Mouse (Mus musculus) kidney, embryonic 14.5 days (tissue): Measurements from ENCODE around the gene Gm45015. TPM values are rescaled to one million over a fixed set of nuclear protein-coding genes. Genes with fewer than 3 reads are reported as not detected.

Experiments
- polyA plus RNA-seq: library from polyadenylated mRNA; unstranded; fragments of >200 nt; fragmentation: Nextera tagmentation; extraction: Ambion mirVana; gene quantifications from 2 replicates; pipeline ENCODE4 v1.2.1, GENCODE M21; 2014

Gm45015 gene
- polyA plus RNA-seq, 1 experiment from 2014 or later = not detected

Other genes starting within 250 kb of the Gm45015 start
- 0.51 and 1.4 TPM in 2 replicates for gene Xlr3a, start 239.7 kb downstream of the Gm45015 start, polyA plus RNA-seq
- gene Gm14685, start 219.8 kb downstream of the Gm45015 start, polyA plus RNA-seq = not detected in 2 replicates
- gene Xlr5b, start 188.0 kb downstream of the Gm45015 start, polyA plus RNA-seq = not detected in 2 replicates
- gene DXBay18, start 187.4 kb downstream of the Gm45015 start, polyA plus RNA-seq = not detected in 2 replicates
- not detected in 2 replicates for gene Spin2d, start 159.9 kb downstream of the Gm45015 start, polyA plus RNA-seq
- gene Xlr3b, start 144.6 kb downstream of the Gm45015 start, polyA plus RNA-seq = 6.0 and 8.6 TPM in 2 replicates
- gene Xlr4b, start 122.5 kb downstream of the Gm45015 start, polyA plus RNA-seq = 0.50 TPM in 1 of 2 replicates, not detected in the other
- 9.1 and 9.9 TPM in 2 replicates for gene F8a, start 108.5 kb downstream of the Gm45015 start, polyA plus RNA-seq
- not detected in 2 replicates for gene Xlr4c, start 93.7 kb downstream of the Gm45015 start, polyA plus RNA-seq
- not detected in 2 replicates for gene Xlr3c, start 71.5 kb downstream of the Gm45015 start, polyA plus RNA-seq
- 0.31 TPM in 1 of 2 replicates, not detected in the other for gene Xlr5a, start 43.9 kb downstream of the Gm45015 start, polyA plus RNA-seq
- gene Xlr5c, start 43.9 kb downstream of the Gm45015 start, polyA plus RNA-seq = not detected in 2 replicates
- 11.1 and 17.1 TPM in 2 replicates for gene Zfp275, start 5.8 kb upstream of the Gm45015 start, polyA plus RNA-seq
- not detected in 2 replicates for gene Gm18336, start 61.9 kb upstream of the Gm45015 start, polyA plus RNA-seq
- not detected in 2 replicates for gene Zfp92, start 74.3 kb upstream of the Gm45015 start, polyA plus RNA-seq
- not detected in 2 replicates for gene Trex2, start 98.5 kb upstream of the Gm45015 start, polyA plus RNA-seq
- gene Haus7, start 122.2 kb upstream of the Gm45015 start, polyA plus RNA-seq = 61.2 and 62.3 TPM in 2 replicates
- 62.5 and 84.0 TPM in 2 replicates for gene Bgn, start 146.8 kb upstream of the Gm45015 start, polyA plus RNA-seq
- 0.29 and 0.42 TPM in 2 replicates for gene Atp2b3, start 166.2 kb upstream of the Gm45015 start, polyA plus RNA-seq